Mouse (Mus musculus) cortical plate, adult 2 months (tissue): ENCODE measurements around the gene Foxn4.

Experiments
- CTCF ChIP-seq: fragments of 200-500 bp; IDR thresholded peaks from 2 replicates; pipeline ENCODE4 v1.5.1; 2011; ENCODE audit warnings: mild to moderate bottlenecking, control low read depth, low read length; ENCODE audit not compliant: insufficient read depth; ENCODE audit errors: extremely low read depth
- POLR2A ChIP-seq: fragments of 200-500 bp; IDR thresholded peaks from 2 replicates; pipeline ENCODE4 v1.6.1; 2011; ENCODE audit warnings: mild to moderate bottlenecking, low read length, control low read depth; ENCODE audit not compliant: insufficient read depth; ENCODE audit errors: extremely low read depth

GRCm38 (mm10) chr5:114213183-114213582 is 60.4 kb downstream of the Foxn4 start:
- TF ChIP-seq POLR2A (no peak), CTCF (no peak)
